Mouse (Mus musculus): ENCODE data around the gene Rnf157.
A peak's percentile ranks its signal among the peaks of the same experiment; 100 is the strongest.
"Not testable (repeated sequence)": the region's sequence is repeated elsewhere in the genome, so short reads cannot be mapped to it uniquely, and the experiment has no call there.

Rnf157 gene

DNA sequence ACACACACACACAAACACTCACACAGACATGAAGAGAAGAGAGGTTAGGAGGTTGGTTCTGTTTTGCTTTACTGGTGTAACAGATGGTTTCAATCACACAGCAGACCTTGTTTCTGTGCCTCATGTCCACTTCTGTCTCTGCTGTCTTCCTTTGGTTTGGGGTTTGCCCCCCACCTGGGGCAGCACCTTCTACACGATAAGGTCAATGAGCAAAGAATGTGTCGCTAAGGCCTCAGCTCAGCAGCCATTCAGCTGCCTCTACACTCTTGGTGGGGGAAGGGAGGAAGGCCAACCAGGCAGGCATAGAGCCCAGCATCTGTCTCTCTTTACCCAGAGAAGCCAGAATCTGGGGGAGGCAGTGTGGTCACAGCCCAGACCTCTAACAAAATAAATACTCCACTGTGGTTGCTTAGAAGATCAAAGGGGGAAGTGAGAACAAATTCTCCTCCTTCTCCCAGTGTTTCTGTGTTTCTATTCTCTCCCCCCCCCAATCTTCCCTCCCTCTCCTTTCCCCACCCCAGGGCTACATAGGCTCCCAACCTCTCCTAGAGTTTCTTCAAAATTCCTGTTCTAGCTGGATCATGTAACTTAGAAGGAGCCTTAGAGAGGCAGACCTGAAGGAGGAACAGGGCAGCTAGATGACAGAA, 5.5 kb upstream of the Rnf157 start:
- no peak for DNase-seq (ENCODE audit: low read depth, low spot score)

DNA sequence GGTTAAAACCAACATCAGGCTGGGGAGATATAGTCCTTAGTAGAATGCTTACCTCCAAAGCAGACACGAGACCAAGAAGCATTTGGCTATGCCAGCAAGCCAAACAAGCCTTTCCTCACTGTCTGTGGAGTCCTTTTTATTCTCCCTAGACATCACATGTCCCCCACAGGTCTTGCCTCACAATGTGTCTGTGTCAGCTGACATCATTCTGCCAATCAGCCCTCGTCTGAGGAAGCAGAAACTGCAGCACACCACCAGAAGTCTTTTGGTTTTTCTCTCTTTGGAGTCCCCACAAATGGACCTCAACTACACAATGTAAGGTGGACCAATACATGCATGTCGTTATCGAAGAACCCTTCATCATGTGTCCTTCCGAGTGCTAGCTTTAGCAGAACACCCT, 4.2 kb upstream of the Rnf157 start:
- DNase-seq (ENCODE audit: low read depth, low spot score): no peak

DNA sequence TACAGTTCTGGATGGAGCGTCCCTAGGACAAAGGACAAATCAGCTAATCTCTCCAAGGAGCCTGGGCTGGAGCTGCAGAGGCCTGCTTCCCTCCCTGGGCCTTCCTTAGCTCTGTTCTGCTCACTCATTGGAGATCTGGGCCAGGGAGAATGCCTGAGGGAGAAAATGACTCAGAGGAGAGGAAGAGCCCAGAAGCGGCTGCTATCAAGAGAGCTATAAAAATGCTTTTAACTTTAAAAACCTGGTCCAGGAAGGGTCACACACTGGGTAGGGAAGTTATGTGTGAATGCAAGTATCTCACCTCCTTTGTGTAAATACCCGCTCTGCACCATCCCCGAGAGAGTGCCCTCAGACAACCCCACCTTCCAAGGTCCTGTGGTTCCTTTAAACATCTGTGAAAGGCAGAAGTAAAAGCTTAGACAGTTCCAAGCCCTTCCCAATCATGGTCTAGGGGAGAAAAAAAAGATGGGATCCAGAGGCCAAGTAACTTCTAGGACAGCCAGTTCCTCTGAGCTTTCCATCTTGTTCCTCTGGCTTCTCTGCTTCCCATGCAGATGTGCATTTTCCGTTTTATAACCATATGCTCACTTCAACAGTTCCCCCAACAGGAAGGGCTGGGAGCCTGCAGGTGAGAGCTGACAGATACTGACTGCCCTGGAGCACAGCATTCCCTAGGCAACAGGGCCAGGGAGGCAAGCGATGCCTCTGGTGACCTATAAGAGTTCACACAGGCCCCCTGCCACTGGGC, 3.5 kb upstream of the Rnf157 start:
- DNase-seq (ENCODE audit: low read depth, low spot score): no peak

DNA sequence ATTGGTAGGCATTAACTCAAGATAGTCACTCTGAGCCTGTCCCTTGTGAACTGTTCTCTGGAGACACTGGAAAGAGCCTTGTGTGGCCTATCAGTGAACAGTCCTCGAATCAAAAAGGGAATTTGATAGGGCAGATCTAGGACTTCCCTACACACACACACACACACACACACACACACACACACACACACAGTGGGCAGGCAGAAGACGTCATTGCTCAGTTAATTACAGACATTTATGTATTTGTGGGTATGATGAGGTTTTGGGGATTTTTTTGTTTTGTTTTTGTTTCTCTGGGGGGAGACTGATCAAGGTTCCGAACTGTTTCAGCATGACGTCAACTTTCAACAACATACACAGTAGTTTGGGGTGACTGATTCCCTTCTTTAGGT, 795 bp upstream of the Rnf157 start:
- no peak for DNase-seq (ENCODE audit: low read depth, low spot score)

DNA sequence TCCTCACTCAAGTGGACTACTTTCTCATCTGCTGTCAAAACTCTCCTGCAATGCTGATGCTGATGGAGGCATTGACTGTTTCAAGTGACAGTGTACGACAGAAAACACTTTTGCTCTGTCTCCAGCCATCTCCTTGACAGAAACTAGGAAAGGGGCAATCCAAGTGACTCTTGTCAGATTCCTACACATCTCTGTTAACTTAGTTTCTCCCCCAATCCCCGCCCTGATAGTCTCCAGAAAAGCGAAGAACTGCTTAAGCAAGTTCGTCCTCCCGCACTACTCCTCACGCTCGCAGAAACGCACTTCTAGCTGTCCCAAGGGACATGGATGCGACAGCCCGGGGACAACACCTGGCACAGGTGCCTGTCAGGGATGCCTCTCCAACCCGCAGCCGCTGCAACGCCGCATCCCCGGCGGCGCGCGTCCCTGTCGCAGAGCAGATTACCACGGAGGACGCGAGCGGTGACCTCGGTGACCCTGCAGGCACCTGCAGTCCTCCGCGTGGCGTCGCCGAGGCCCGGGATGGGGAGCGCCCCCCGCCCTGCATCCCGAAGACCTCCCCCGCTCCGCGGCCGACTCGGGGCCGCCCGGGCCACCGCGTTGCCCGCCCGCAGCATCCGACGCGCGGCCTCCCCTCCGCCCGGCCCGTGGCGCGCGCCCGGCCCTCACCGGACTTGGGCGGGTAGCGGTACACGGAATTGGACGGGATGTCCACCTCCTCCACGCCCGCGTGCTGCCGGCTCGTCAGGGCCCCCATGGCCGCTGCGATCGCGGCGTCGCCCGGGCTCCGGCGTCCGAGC, 604 bp downstream of the Rnf157 start:
- no peak for DNase-seq (ENCODE audit: low read depth, low spot score)

DNA sequence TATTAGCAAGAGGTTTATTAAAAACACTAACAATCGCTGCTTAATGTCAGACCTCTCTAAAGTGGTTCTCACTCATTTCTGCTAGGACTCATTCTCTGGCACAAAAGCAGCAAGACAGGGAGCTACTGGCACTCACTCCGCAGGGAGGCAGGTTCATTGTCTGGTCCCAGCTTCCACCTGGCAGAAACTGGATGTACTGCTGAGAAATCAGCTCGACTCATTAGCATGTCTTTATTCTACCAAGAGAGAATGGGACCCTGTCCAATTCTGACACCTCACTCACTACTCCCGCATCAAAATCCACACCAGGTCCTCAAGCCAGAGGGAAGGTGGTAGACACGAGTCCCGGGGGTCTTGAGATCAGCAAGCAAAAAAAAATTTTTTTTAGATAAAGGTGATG, 1.2 kb downstream of the Rnf157 start:
- DNase-seq (ENCODE audit: low read depth, low spot score): peak; percentile 51

DNA sequence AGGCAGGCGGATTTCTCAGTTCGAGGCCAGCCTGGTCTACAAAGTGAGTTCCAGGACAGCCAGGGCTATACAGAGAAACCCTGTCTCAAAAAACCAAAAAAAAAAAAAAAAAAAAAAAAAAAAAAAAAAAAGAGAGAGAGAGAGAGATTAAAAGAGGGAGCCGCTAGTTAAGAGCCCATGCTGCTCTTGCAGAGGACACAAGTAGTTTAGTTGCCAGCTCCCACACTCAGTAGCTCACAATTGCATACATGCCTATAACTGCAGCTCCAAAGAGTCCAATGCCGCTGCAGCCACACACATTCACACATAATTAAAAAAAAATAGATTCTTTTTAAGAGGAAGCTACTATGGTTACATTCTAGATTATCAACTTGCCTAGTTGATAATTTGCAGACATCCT, 2.4 kb downstream of the Rnf157 start:
- not testable (repeated sequence) for DNase-seq (ENCODE audit: low read depth, low spot score)

DNA sequence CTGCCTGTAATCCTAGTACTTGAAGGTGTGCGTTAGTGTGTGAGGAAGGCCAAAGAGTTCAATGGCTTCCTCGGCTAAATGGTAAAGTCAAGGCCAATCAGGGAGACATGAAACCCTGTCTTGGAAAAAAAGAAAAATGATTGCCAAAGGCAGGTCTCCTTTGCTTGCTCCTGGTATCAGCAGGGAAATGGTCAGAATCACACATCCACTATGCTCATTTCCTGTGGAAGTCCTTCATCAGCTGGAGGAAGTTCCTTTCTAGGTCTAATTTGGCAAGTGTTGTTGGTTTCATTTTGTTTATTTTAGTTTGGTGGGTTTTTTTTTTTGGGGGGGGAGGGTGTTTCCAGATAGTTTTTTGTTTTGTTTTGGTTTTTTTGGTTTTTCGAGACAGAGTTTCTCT, 3.8 kb downstream of the Rnf157 start:
- DNase-seq (ENCODE audit: low read depth, low spot score): no peak

DNA sequence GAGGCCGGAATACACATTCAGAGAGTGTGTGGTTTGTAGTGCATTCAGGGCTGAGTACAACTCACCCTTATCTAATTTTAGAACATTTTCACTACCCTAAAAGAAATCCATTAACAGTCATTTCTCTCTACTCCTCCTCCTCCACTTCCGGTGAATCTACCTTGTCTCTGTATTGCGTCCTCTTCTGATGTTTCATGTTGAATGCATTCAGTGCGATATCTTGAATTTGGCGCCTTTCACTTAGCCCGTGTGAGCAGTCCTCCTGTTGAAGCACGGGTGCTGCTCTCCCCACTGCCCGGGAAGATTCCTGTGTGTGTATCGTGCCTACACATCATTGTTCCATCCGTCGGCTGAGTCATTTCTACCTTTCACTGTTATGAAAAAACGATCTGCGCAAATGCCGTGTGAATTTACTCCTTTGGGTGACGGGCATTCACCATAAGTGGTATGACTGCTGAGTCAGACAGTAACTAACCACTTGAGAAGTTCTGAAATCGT, 6.6 kb downstream of the Rnf157 start:
- no peak for DNase-seq (ENCODE audit: low read depth, low spot score)

DNA sequence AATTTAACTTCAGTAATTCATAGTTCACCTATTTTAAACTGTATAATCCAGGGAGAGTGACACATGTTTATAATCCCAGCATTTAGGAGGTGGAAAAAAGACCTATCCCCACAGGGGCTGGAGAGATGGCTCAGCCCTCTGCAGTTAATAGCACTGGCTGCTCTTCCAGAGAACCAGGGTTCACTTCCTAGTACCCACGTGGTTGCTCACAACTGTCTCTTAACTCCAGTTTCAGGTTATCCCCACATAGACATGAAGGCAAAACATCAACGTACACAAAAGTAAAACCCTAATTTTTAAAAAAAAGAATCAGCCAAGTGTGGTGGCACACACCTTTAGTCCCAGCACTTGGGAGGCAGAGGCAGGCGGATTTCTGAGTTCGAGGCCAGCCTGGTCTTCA, 7.2 kb downstream of the Rnf157 start:
- DNase-seq (ENCODE audit: low read depth, low spot score): no peak

DNA sequence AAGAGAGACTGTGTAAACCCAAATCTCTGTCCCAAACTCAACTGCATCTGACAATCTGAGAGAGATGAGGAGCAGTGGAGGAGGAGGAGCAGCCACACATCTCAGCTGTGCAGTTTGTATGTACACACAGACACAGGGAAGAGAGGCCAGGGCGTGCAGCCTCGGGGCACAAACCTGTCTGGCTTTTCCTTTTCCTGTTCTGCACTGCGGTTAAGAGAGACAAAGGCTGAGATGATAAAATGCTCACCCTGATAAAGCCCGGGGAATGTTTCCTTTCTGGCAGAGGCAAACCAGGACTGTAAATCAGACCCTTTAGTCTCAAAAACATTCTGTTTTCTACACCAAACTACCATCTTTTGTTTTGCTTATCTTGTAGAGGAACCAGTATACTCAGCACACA, 12.3 kb downstream of the Rnf157 start:
- no peak for DNase-seq (ENCODE audit: low read depth, low spot score)

DNA sequence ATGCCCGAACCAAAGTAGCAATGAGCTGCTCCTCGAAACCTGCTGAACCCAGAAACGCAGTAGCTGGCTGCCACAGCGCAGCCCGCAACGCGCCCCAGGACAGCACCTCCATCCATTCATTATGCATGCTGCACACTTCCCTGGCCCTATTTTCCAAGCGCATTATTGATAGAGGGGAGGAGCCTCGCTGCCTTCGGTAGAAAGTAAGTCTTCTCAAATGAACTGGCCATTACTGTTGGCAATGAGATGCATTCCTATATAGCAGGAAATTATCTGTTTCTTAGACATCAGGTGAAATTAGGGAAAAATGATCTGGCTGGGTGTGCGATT, 14.5 kb downstream of the Rnf157 start:
- peak; percentile 45 for DNase-seq (ENCODE audit: low read depth, low spot score)

DNA sequence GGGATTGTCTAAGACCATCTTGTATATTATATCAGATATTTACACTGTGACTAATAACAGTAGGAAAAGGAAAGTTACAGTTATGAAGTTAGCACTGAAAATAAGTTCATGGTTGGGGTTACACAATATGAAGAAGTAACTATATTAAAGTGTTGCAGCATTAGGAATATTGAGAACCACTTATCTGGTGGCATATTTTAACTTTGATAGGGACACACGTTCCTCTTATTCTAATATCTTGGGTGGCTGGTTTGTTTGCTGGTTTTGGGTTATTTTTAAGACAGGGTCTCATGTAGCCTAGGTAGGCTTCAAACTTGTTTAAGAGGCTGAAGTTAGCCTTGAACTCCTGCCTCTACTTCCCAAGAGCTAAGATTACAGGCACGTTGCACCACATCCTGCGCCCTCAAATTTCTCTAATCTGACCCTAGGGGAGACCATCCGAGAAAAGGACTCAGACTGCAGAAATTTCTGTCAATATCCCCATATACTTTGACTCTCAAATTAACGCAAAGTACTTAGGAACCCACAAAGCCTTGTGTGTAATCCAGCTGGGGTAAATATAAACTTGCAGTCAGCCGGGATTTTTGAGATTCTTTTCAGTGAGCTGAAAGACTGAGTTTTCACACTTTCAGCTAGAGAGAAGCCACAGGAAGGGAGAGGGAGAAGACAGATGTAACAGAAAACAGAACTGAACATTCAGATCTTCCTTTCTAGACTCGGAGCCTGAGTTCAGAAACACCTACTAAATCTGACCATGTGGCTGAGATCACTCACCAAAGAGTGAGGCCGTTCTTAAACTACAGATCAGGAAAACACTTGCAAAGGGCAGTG, 15.1 kb downstream of the Rnf157 start:
- no peak for DNase-seq (ENCODE audit: low read depth, low spot score)

DNA sequence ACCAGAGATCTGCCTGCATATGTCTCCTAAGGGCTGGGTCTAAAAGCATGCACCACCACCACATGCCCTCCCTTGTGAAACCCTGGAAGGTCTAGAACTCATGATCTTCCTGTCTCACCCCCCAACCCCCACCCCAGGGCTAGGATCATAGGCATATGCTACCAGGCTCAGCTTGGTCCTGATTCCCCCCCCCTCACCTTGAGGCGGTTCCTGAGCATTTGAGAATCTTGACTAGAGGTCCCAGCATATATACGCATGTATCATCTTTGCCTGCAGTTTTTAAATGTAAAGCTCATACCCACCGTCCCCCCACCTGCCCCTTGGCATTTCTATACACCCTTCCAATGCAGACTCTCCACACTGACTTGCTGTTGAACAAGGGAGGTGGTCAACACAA, 15.9 kb downstream of the Rnf157 start:
- DNase-seq (ENCODE audit: low read depth, low spot score): no peak

DNA sequence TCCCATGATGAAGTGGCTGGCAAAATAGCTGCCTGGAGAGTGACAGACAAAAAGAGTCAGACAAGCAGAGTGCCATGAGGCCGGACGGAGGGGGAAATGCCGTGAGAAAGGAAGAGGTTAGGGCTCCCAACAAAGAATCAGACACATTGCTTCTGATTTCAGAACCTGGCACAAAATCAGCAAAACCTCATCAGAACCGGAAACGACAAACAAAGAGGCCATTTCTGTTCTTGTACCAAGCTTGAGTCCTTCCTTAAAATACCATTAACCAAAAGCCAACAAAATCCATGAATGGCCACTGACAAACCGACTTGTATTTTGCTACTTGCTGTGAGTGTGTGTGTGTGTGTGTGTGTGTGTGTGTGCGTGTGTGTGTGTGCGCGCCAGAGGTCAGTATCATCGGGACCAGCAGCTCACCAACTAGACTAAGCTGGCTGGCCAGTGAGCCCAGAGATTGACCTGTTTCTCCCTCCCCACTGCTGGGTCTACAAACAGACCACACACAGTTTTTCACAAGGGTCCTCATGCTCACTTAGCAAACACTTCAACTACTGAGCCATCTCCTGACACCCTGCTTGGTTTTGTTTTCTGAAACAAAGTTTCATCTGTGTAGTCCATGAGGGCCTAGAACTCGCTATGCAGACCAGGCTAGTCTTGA, 16.4 kb downstream of the Rnf157 start:
- DNase-seq (ENCODE audit: low read depth, low spot score): no peak

DNA sequence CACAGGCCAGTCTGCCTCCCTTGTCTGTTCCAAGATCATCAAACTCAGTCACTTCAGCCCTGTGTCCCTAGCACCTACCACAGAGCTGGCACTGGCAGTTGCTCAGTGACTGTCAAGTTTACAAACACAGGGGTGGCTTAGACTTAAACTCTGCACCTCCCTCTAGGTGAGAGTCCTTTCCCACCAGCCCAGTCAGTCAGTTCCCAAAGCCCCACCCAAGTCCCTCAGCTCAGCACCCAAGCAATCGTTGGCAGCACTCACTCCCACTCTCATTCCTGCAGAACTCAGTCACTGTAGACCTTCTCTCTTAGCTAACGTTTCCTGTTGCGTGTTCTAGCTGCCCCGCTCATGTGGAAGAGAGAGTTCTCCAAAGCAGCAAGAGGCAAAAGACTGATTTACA, 18.1 kb downstream of the Rnf157 start:
- DNase-seq (ENCODE audit: low read depth, low spot score): no peak

DNA sequence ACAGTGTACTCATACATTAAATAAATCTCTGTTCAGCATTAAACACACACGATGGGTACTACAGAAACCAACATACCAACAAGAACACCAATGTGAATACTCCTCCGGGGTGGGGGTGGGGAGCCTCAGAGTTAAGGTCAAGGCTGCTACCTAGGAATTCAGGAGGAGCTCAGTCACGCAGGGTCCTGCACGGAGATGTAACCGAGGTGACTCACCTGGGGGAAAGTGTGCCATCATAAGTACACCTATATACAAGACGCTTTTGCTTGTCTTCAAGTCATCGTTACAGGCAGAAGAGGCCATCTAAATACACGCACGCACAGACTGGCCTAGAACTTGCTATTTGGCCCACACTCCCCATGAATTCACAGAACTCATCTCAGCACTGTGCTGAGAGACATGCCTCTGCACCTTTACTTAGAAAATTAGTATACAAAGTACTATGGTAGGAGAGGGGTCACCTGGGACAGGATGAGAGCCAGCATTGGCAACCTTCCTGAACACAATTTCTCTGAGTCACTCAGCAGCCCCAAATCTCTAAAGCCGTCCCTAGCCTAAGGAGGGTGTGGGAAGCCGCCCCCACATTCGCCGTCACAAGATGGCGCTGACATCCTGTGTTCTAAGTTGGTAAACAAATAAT, 23.9 kb downstream of the Rnf157 start:
- DNase-seq (ENCODE audit: low read depth, low spot score): no peak

DNA sequence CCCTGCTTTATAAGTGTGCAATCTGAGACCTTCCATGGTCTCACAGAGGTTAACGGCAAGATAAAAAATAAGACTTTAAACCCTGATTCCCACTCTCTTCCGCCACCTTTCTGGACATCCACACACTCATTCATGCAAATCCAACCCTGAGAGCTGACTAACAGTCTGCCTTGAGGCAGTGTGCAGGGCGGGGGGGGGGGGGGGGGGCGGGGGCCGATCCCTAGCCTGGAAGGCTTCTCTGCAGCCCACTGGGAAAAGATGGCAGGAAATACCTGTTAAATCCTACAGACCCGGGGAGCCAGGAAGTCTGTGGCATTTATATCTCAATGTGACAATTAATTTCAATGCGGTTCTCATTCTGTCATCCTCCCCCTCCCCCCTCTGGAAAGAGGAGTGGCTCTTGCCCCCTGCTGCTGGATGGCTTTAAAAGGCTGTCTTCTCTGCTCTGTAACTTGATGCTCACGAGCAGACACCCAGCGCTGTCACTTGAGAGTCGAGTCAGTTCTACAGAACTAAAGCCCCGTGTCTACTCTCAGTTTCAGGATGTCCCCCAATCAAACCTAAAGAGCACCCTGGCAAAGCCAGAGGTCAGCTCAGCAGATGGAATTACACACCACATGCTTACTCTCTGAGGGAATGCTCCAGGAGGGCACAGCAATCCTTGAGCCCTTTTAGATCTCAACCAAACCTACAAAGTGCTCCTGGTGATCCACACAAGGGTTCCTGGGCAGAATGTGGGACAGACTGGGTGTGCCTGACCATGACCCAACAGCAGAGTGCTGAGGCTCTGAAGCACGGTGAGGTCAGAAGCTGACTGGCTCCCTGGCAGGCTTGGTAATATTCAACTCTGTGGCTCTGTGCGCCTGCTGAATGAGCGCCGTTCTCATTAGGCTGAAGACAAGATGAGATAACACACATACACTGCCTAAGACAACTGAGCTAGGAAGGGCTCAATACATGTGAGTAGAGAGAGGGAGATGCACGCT, 25.5 kb downstream of the Rnf157 start:
- DNase-seq (ENCODE audit: low read depth, low spot score): peak; percentile 88

DNA sequence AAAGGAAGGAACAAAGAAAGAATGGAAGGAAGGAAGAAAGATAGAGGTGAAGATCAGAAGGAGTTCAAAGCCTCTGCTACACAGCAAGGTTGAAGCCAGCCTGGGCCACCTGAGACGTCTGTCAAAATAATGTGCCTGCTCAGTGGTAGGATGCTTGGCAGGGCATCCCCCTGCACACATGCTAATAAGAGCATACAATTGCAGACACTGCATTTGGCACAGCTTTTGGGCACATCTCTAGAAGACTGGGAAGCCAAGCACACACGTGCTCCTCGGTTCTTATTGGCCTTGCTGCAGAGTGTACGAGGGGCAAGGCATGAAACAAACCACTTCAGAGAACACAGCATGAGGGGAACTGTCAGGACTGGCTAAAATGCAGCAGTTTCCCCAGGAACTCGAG, 26.8 kb downstream of the Rnf157 start:
- DNase-seq (ENCODE audit: low read depth, low spot score): no peak

DNA sequence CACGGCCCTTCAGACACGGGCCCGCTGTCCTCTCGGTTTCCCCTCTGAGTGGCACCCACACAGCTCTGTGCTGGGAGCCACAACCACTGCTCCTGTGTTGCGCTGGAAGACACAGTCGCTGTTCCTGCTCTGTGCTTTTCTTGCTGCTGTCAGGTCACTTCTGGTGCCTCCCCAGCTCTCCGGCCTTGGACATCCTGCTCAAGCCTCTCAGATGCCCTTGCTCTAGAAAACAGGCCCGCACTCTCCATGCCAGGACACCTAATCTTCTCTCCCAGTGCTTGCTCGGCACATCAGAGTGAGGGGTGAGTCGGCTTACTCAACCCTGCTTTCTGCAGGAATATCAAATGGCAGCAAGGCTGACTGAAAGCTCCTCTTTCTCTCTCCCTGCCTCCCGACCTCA, 28.7 kb downstream of the Rnf157 start:
- no peak for DNase-seq (ENCODE audit: low read depth, low spot score)
